Mouse (Mus musculus) heart, adult 18-20 months (tissue): ENCODE data around the gene Adora2a. TPM values are rescaled to one million over a fixed set of nuclear protein-coding genes. Genes with fewer than 3 reads are reported as not detected.
"Not testable (repeated sequence)": the region's sequence is repeated elsewhere in the genome, so short reads cannot be mapped to it uniquely, and the experiment has no call there.

Experiments used
- DNase-seq, 2 experiments: peaks; one replicate each; pipeline ENCODE4 v3.0.0; 2021 to 2022; ENCODE audit warnings: mixed read lengths in 1 of 2
- long read RNA-seq, 2 experiments: library from polyadenylated mRNA; stranded (forward); transcript quantifications; one replicate each; pipeline ENCODE4 v2.0.0; 2021
- total RNA-seq, 2 experiments: library from RNA; stranded (reverse); gene quantifications; 2 replicates each; pipeline ENCODE4 v1.2.3; 2021

Adora2a gene
- total RNA-seq = 1 to 10 TPM; 4.3 to 6.9 TPM
- long read RNA-seq, experiment 1, partial matches to known transcripts = 1 of 3 reads
- long read RNA-seq, experiment 1, other reads (novel, unspliced or antisense) = 1 of 3 reads
- long read RNA-seq, experiment 2 = 0 reads

GRCm38 (mm10) chr10:75316872-75316907 is at the start of gene Adora2a:
Gene Adora2a (plus strand): TSS chr10:75316877.
- no peak for DNase-seq

GRCm38 (mm10) chr10:75273020-75273419 is 43.7 kb upstream of the Adora2a start:
- peak in 1 of 2 experiments; percentile 26 for DNase-seq

GRCm38 (mm10) chr10:75276427-75277013 is 40.2 kb upstream of the Adora2a start:
- DNase-seq = no peak

GRCm38 (mm10) chr10:75277501-75277900 is 39.2 kb upstream of the Adora2a start:
- DNase-seq = peak; percentile 27 to 67

- DNase-seq = peak in 1 of 2 experiments; percentile 64
Observed at GRCm38 (mm10) chr10:75282648-75283047, 34.0 kb upstream of the Adora2a start.

GRCm38 (mm10) chr10:75283821-75284220 is 32.9 kb upstream of the Adora2a start:
- no peak for DNase-seq

- DNase-seq = peak; percentile 35 to 38
Observed at GRCm38 (mm10) chr10:75288579-75288978, 28.1 kb upstream of the Adora2a start.

GRCm38 (mm10) chr10:75289392-75289791 is 27.3 kb upstream of the Adora2a start:
- DNase-seq = no peak

GRCm38 (mm10) chr10:75290650-75291049 is 26.0 kb upstream of the Adora2a start:
- DNase-seq = no peak

GRCm38 (mm10) chr10:75291338-75291737 is 25.3 kb upstream of the Adora2a start:
- peak in 1 of 2 experiments; percentile 35 for DNase-seq

- DNase-seq = not testable (repeated sequence)
Observed at GRCm38 (mm10) chr10:75292206-75292605, 24.5 kb upstream of the Adora2a start.

- DNase-seq = no peak
Observed at GRCm38 (mm10) chr10:75293288-75293687, 23.4 kb upstream of the Adora2a start.

GRCm38 (mm10) chr10:75294362-75294761 is 22.3 kb upstream of the Adora2a start:
- DNase-seq = no peak

- peak; percentile 20 to 29 for DNase-seq
Observed at GRCm38 (mm10) chr10:75294926-75295325, 21.8 kb upstream of the Adora2a start.

GRCm38 (mm10) chr10:75298608-75299007 is 18.1 kb upstream of the Adora2a start:
- no peak for DNase-seq

GRCm38 (mm10) chr10:75299785-75300418 is 16.8 kb upstream of the Adora2a start:
- DNase-seq = peak; percentile 62 to 74

- no peak for DNase-seq
Observed at GRCm38 (mm10) chr10:75301195-75301806, 15.4 kb upstream of the Adora2a start.

- DNase-seq = no peak
Observed at GRCm38 (mm10) chr10:75301937-75302336, 14.7 kb upstream of the Adora2a start.

- no peak for DNase-seq
Observed at GRCm38 (mm10) chr10:75302536-75302935, 14.1 kb upstream of the Adora2a start.

GRCm38 (mm10) chr10:75303324-75304048 is 13.2 kb upstream of the Adora2a start:
- DNase-seq = no peak

GRCm38 (mm10) chr10:75304049-75304405 is 12.7 kb upstream of the Adora2a start:
- no peak for DNase-seq

- peak; percentile 44 to 78 for DNase-seq
Observed at GRCm38 (mm10) chr10:75304413-75304812, 12.3 kb upstream of the Adora2a start.

GRCm38 (mm10) chr10:75307130-75307529 is 9.5 kb upstream of the Adora2a start:
- no peak for DNase-seq
